Mouse (Mus musculus): ENCODE measurements around the gene Cdk16. TPM values are rescaled to one million over a fixed set of nuclear protein-coding genes. Genes with fewer than 3 reads are reported as not detected.

Cdk16 gene
- total RNA-seq (2021) = 100 to 1,000 TPM; 173 to 185 TPM
- long read RNA-seq, experiment 1, transcript Cdk16-201 (16 exons, 3,120 nt) = major isoform, 45 of 87 reads
- long read RNA-seq, experiment 1, partial matches to known transcripts = 22 of 87 reads
- long read RNA-seq, experiment 1, other reads (novel, unspliced or antisense) = 20 of 87 reads
- long read RNA-seq, experiment 2, transcript Cdk16-201 (16 exons, 3,120 nt) = major isoform, 76 of 156 reads
- long read RNA-seq, experiment 2, partial matches to known transcripts = 49 of 156 reads
- long read RNA-seq, experiment 2, other reads (novel, unspliced or antisense) = 31 of 156 reads

GRCm38 (mm10) chrX:20687519-20688067 is at the start of gene Cdk16:
Gene Cdk16, plus strand, starts transcription at chrX:20687954.
- peak; percentile 17 to 59 for DNase-seq (ENCODE audit: low spot score in 2 of 2)

GRCm38 (mm10) chrX:20638141-20638540 is 49.6 kb upstream of the Cdk16 start:
- DNase-seq (ENCODE audit: low spot score in 2 of 2) = no peak

- DNase-seq (ENCODE audit: low spot score in 2 of 2) = no peak
Measured at GRCm38 (mm10) chrX:20644780-20645179, 43.0 kb upstream of the Cdk16 start.

- DNase-seq (ENCODE audit: low spot score in 2 of 2) = no peak
Measured at GRCm38 (mm10) chrX:20657593-20657992, 30.2 kb upstream of the Cdk16 start.

- peak in 1 of 2 experiments; percentile 43 for DNase-seq (ENCODE audit: low spot score in 2 of 2)
Measured at GRCm38 (mm10) chrX:20658026-20658652, 29.6 kb upstream of the Cdk16 start, which contains the start of gene Uba1. Gene Uba1, plus strand, starts transcription at chrX:20658326.

GRCm38 (mm10) chrX:20658891-20659406 is 28.8 kb upstream of the Cdk16 start:
- peak in 1 of 2 experiments; percentile 3 for DNase-seq (ENCODE audit: low spot score in 2 of 2)

- no peak for DNase-seq (ENCODE audit: low spot score in 2 of 2)
Measured at GRCm38 (mm10) chrX:20662317-20662715, 25.4 kb upstream of the Cdk16 start.

GRCm38 (mm10) chrX:20662716-20663443 is 24.9 kb upstream of the Cdk16 start:
- peak; percentile 20 to 64 for DNase-seq (ENCODE audit: low spot score in 2 of 2)

GRCm38 (mm10) chrX:20663444-20663790 is 24.3 kb upstream of the Cdk16 start:
- no peak for DNase-seq (ENCODE audit: low spot score in 2 of 2)

- peak; percentile 40 to 64 for DNase-seq (ENCODE audit: low spot score in 2 of 2)
Measured at GRCm38 (mm10) chrX:20688068-20688547, 354 bp downstream of the Cdk16 start.

GRCm38 (mm10) chrX:20688615-20689014 is 861 bp downstream of the Cdk16 start:
- DNase-seq (ENCODE audit: low spot score in 2 of 2) = peak; percentile 9 to 33

- DNase-seq (ENCODE audit: low spot score in 2 of 2) = no peak
Measured at GRCm38 (mm10) chrX:20691566-20691965, 3.8 kb downstream of the Cdk16 start.

- no peak for DNase-seq (ENCODE audit: low spot score in 2 of 2)
Measured at GRCm38 (mm10) chrX:20692616-20693015, 4.9 kb downstream of the Cdk16 start.

GRCm38 (mm10) chrX:20695842-20696241 is 8.1 kb downstream of the Cdk16 start:
- DNase-seq (ENCODE audit: low spot score in 2 of 2) = no peak

- DNase-seq (ENCODE audit: low spot score in 2 of 2) = peak in 1 of 2 experiments; percentile 6
Measured at GRCm38 (mm10) chrX:20703741-20704290, 16.1 kb downstream of the Cdk16 start, which contains the start of gene Usp11. Gene Usp11, plus strand, starts transcription at chrX:20703906.

GRCm38 (mm10) chrX:20704295-20705082 is 16.7 kb downstream of the Cdk16 start:
- peak; percentile 43 to 56 for DNase-seq (ENCODE audit: low spot score in 2 of 2)

GRCm38 (mm10) chrX:20705083-20705402 is 17.3 kb downstream of the Cdk16 start:
- no peak for DNase-seq (ENCODE audit: low spot score in 2 of 2)

- no peak for DNase-seq (ENCODE audit: low spot score in 2 of 2)
Measured at GRCm38 (mm10) chrX:20728681-20729080, 40.9 kb downstream of the Cdk16 start.

- peak in 1 of 2 experiments; percentile 3 for DNase-seq (ENCODE audit: low spot score in 2 of 2)
Measured at GRCm38 (mm10) chrX:20730048-20730447, 42.3 kb downstream of the Cdk16 start.

GRCm38 (mm10) chrX:20736479-20736878 is 48.7 kb downstream of the Cdk16 start:
- DNase-seq (ENCODE audit: low spot score in 2 of 2) = no peak
